Mouse (Mus musculus): ENCODE data around the gene Ddb1. TPM values are rescaled to one million over a fixed set of nuclear protein-coding genes. Genes with fewer than 3 reads are reported as not detected.

Ddb1 gene
- polyA plus RNA-seq, 1 experiment: 120 TPM

DNA sequence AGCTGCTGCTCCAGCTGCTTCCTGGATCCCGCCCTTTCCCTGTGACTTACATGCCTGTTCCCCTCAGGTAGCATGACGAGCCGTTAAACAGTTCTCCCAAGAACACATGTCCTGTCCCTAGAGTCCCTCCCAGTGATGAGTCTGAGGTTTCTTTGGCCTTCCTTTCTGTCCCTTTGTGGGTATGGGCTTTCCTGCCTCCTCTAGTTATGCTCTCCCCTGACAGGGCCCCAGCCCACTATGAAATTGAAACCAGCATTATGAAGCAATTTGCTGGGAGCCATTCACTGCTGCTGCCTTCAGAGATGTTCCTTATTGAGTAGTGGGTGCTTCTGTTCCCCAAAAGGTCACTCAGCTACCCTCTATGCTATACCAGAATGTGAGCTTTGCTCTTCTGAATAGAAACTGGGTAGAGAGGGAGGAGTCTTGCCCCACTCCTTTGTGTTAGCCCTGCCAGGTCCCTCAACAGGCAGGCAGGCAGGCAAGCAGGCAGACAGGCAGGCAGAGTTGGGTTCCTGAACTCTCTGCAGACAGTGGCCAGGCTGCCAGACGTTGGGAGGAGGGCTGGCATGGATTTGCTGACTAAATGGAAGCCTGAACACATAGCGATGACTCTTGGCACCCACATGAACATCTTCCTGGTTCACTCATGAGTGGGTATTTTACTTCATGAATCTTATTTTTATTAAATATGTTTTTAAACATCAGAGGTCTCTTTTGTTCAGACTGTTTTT, 15.8 kb upstream of the Ddb1 start:
- no peak overlapping the region for H3K4me3 ChIP-seq (ENCODE audit: insufficient read depth, low read length)
- H3K4me1 ChIP-seq (ENCODE audit: control insufficient read depth, insufficient read depth, low read length): no peaks in the 10 kb centered on the region
- TF ChIP-seq CTCF (IDR thresholded peaks at IDR 0.05; ENCODE audit: extremely low read depth, insufficient read depth, low read length) (no peak), POLR2A (IDR thresholded peaks at IDR 0.05; ENCODE audit: extremely low read depth, insufficient read depth, low read length) (no peak)
- H3K27ac ChIP-seq (ENCODE audit: insufficient read depth, low read length): no peak overlapping the region

DNA sequence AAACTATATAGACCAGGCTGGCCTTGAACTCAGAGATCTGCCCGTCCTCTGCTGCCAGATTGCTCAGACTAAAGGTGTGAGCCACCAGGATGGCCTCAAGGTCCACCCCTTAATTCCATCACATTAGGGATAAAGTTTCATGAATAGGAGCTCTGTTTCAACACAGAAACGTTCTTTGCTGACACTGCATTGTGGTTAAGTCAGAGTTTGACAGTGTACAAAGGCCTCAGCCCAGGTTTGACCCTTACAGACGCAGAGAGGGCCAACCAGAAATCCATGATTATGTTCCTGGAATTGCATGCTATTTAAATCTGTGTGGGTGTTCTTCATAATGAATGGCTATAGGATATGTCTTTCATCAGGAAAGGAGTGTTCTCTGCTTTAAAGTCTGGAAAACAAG, 14.8 kb upstream of the Ddb1 start:
- TF ChIP-seq POLR2A (IDR thresholded peaks at IDR 0.05; ENCODE audit: extremely low read depth, insufficient read depth, low read length): no peak
- no peak for TF ChIP-seq CTCF (IDR thresholded peaks at IDR 0.05; ENCODE audit: extremely low read depth, insufficient read depth, low read length)
- Histone ChIP-seq H3K4me3 (ENCODE audit: insufficient read depth, low read length) (no peak overlapping the region), H3K27ac (ENCODE audit: insufficient read depth, low read length) (no peak overlapping the region), H3K4me1 (ENCODE audit: control insufficient read depth, insufficient read depth, low read length) (no peaks in the 10 kb centered on the region)

GRCm38 (mm10) chr19:10591659-10592377, 13.3 kb upstream of the Ddb1 start:
- Histone ChIP-seq H3K4me1 (ENCODE audit: control insufficient read depth, insufficient read depth, low read length) (no peaks in the 10 kb centered on the region), H3K27ac (ENCODE audit: insufficient read depth, low read length) (no peak overlapping the region), H3K4me3 (ENCODE audit: insufficient read depth, low read length) (no peak overlapping the region)
- TF ChIP-seq POLR2A (IDR thresholded peaks at IDR 0.05; ENCODE audit: extremely low read depth, insufficient read depth, low read length): no peak

GRCm38 (mm10) chr19:10598188-10598587, 6.9 kb upstream of the Ddb1 start:
- H3K4me3 ChIP-seq (ENCODE audit: insufficient read depth, low read length): no peak overlapping the region
- H3K27ac ChIP-seq (ENCODE audit: insufficient read depth, low read length): no peak overlapping the region
- peaks cover 2% of the 10 kb centered on the region; the same call in 1 of the 2 replicates for H3K4me1 ChIP-seq (ENCODE audit: control insufficient read depth, insufficient read depth, low read length)
- TF ChIP-seq CTCF (IDR thresholded peaks at IDR 0.05; ENCODE audit: extremely low read depth, insufficient read depth, low read length) (0 out of 2 replicates have a peak, but pooled peaks have one; percentile 2), POLR2A (IDR thresholded peaks at IDR 0.05; ENCODE audit: extremely low read depth, insufficient read depth, low read length) (no peak)

DNA sequence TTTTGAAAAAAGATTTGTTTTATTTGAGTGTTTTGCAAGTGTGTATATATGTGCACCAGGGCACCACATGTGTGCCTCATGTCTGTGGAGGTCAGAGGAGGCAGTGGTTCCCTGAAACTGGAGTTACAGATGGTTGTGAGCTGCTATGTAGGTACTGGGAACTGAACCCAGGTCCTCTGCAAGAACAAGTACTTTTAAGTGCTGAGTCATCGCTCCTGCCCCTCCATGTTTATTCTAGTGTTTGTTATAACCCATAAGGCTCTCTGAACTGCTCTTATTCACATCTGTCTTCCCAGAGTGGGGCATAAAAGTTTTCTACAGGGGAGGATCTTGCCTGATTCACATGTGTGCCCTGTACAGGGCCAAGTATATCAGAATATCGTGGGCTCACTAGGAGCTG, 5.5 kb upstream of the Ddb1 start:
- Histone ChIP-seq H3K4me1 (ENCODE audit: control insufficient read depth, insufficient read depth, low read length) (peaks cover 2% of the 10 kb centered on the region; the same call in 1 of the 2 replicates), H3K4me3 (ENCODE audit: insufficient read depth, low read length) (no peak overlapping the region), H3K27ac (ENCODE audit: insufficient read depth, low read length) (no peak overlapping the region)
- TF ChIP-seq CTCF (IDR thresholded peaks at IDR 0.05; ENCODE audit: extremely low read depth, insufficient read depth, low read length): no peak
- no peak for TF ChIP-seq POLR2A (IDR thresholded peaks at IDR 0.05; ENCODE audit: extremely low read depth, insufficient read depth, low read length)

DNA sequence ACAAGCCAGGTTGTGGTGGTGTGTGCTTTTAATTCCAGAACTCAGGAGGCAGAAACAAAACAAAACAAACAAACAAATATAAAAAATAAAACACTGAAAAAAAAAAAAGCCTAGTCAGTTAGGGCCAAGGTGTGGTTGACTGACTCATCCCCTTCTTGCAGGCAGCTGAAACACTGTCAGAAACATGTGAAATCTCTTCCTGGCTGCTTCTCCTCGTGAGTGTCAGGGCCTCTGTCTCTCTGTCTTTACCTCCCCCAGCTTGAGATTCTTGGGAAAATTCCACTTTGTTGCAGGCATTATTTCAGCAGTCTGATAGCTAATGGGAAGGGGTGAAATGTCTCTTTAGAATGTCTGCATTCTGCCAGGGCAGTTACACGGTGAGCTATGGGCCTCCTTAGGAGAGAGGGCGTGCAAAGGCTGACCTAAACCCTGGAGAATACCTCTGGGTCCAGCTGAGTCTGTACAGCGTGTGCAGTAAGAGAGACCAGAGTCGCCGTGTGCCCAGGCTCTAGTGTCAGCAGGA, 2.8 kb upstream of the Ddb1 start:
- Histone ChIP-seq H3K27ac (ENCODE audit: insufficient read depth, low read length) (peak overlapping the region; percentile 69), H3K4me3 (ENCODE audit: insufficient read depth, low read length) (peak overlapping the region; percentile 0; the same call in 1 of the 2 replicates), H3K4me1 (ENCODE audit: control insufficient read depth, insufficient read depth, low read length) (peaks cover 2% of the 10 kb centered on the region; the same call in 1 of the 2 replicates)
- TF ChIP-seq POLR2A (IDR thresholded peaks at IDR 0.05; ENCODE audit: extremely low read depth, insufficient read depth, low read length): no peak
- TF ChIP-seq CTCF (IDR thresholded peaks at IDR 0.05; ENCODE audit: extremely low read depth, insufficient read depth, low read length): no peak

DNA sequence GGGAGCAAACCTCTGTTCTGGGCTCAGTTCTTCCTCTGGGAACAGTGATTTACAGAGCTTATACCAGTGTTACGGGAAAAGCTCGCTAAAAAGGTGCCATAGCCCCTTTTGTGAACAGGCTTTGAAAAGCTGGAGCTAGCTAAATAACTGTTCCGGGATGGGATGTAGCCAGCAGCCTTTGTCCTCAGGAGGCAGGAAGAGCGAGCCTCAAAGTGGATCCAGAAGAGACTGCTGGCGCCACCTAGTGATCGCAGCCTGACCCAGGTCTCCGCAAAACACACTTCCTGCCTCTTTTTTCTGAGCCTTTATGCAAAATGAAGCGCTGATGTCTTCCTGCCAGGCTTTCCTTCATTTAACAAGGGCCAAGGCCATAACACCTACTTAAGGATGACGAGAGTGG, 2.3 kb upstream of the Ddb1 start:
- Histone ChIP-seq H3K4me1 (ENCODE audit: control insufficient read depth, insufficient read depth, low read length) (peaks cover 2% of the 10 kb centered on the region; the same call in 1 of the 2 replicates), H3K4me3 (ENCODE audit: insufficient read depth, low read length) (peak overlapping the region; percentile 0; the same call in 1 of the 2 replicates)
- peak; percentile 36; the same call in 1 of the 2 replicates for TF ChIP-seq POLR2A (IDR thresholded peaks at IDR 0.05; ENCODE audit: extremely low read depth, insufficient read depth, low read length)
- peak; percentile 79 for TF ChIP-seq CTCF (IDR thresholded peaks at IDR 0.05; ENCODE audit: extremely low read depth, insufficient read depth, low read length)

DNA sequence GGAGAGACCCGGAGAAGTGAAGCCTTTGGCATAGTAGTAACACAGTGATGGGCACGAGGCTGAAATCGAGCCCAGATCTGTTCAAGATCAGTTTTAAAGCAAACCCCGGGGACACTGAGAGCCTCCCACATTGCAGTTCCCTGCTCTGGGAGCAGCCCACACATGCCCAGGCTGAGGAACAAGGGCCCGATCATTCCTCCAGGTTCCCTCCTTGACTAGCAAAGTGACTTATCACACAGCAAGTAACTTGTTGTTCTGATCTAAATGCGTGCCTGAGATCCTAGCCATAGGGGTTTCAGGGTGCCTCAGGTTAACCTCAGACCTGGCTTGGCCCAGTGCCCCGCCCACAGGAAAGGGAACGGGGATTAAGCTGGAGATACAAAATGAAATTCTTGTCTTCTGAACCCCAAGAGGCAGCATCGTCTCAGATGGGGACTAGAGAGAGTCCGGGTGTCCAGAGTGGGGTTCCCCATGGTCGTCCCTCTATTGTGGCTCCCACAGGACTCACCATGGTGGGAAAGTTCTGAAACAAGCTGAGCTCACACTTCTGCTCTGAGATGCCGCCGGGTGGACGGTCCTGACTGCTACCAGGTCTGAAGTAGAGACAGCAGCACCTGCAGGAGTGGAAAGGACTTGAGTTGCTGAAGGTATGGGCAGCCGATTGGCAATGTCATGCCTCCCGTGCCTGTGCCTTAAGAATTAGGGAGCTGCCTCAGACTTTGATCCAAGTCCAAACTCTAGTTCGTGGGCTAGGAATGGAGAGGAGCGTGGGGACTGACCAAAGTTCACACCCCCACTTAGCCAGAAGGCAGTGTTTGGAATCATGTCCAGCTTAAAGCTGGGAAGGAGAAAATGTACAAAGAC, 1.2 kb upstream of the Ddb1 start:
- TF ChIP-seq POLR2A (IDR thresholded peaks at IDR 0.05; ENCODE audit: extremely low read depth, insufficient read depth, low read length) (no peak), CTCF (IDR thresholded peaks at IDR 0.05; ENCODE audit: extremely low read depth, insufficient read depth, low read length) (no peak)
- peaks cover 2% of the 10 kb centered on the region; the same call in 1 of the 2 replicates for H3K4me1 ChIP-seq (ENCODE audit: control insufficient read depth, insufficient read depth, low read length)
- no peak overlapping the region for H3K4me3 ChIP-seq (ENCODE audit: insufficient read depth, low read length)
- H3K27ac ChIP-seq (ENCODE audit: insufficient read depth, low read length): 0 out of 2 replicates have a peak overlapping the region, but pooled peaks have one; percentile 2

More for the DNA sequence above, 2.3 kb upstream of the Ddb1 start:
- peak overlapping the region; percentile 69 for H3K27ac ChIP-seq (ENCODE audit: insufficient read depth, low read length)

- TF ChIP-seq CTCF (IDR thresholded peaks at IDR 0.05; ENCODE audit: extremely low read depth, insufficient read depth, low read length) (no peak), POLR2A (IDR thresholded peaks at IDR 0.05; ENCODE audit: extremely low read depth, insufficient read depth, low read length) (no peak)
- peaks cover 2% of the 10 kb centered on the region; the same call in 1 of the 2 replicates for H3K4me1 ChIP-seq (ENCODE audit: control insufficient read depth, insufficient read depth, low read length)
- H3K4me3 ChIP-seq (ENCODE audit: insufficient read depth, low read length): peak overlapping the region; percentile 82; the same call in 1 of the 2 replicates
- H3K27ac ChIP-seq (ENCODE audit: insufficient read depth, low read length): no peak overlapping the region; the same call in 1 of the 2 replicates
These were observed 593 bp upstream of the Ddb1 start for GRCm38 (mm10) chr19:10604534-10604933.
